Mouse (Mus musculus) stomach, postnatal 0 days (tissue): ENCODE measurements at regions not wholly inside any gene's neighbourhood (a gene's known extent, or its start where the extent isn't known, plus 50 kb on each side); places are given as distances from the start of the nearest gene placed in this dataset.

ENCODE experiments used
- CTCF ChIP-seq: IDR thresholded peaks from 2 replicates; pipeline ENCODE4 v1.5.1; 2016; ENCODE audit warnings: antibody characterized with exemption, low read depth, mild to moderate bottlenecking, moderate library complexity
- EP300 ChIP-seq: optimal IDR thresholded peaks from 2 replicates; pipeline ENCODE3; 2016; ENCODE audit warnings: antibody characterized with exemption

DNA sequence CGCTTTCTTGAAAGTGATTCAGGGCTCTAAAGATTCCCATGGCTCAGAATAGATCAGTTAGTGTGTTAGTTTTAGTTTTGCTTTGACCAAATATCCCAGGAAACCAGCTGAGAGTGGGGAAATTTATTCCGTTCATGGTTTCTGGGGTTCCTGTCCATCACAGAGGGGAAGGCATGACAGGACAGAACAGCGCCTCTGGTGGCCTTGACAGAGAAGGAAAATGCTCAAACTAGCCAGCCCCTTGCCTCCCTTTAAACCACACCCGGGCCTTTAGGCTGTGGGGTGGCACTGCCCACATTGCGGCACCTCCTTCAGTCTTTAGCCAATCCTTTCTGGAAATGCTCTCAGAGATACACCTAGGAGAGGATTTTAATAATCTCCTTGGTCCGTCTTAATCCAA lies 76.1 kb upstream of the 1600014C23Rik start:
- peak; percentile 41 for TF ChIP-seq CTCF
- TF ChIP-seq EP300 = no peak
